Mouse (Mus musculus) olfactory bulb, adult 2 months (tissue): ENCODE measurements around the gene Fis1.

Source experiments
- CTCF ChIP-seq: fragments of 200-500 bp; IDR thresholded peaks from 2 replicates; pipeline ENCODE4 v1.5.1; 2012; ENCODE audit warnings: low read depth, mild to moderate bottlenecking, low read length, moderate library complexity; ENCODE audit not compliant: insufficient read depth
- POLR2A ChIP-seq: fragments of 200-500 bp; IDR thresholded peaks from 2 replicates; pipeline ENCODE4 v1.6.1; 2012; ENCODE audit warnings: mild to moderate bottlenecking, low read depth, low read length, moderate library complexity; ENCODE audit not compliant: insufficient read depth

DNA sequence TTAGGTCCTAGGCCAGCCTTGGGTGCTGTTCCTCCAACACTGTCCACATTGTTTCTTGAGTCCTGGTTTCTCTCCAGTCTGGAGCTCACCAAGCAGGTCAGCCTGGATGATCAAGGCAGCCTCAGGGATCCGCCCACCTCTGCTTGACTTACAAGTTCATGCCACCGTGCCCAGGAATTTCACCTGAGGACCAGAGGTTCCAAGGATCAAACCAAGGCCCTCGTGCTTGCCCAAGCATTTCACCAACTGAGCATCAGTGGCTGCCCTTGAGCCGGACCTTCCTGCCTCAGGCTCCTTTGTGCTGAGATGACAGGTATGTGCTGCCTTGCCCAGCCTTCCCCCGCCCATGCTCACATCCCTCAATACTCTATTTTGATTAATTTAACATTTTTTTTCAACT is 15.5 kb upstream of the Fis1 start:
- TF ChIP-seq POLR2A (no peak), CTCF (no peak)
